Mouse (Mus musculus) MEL (cell line): Measurements from ENCODE around the gene Ube2z. TPM values are rescaled to one million over a fixed set of nuclear protein-coding genes. Genes with fewer than 3 reads are reported as not detected.

ENCODE experiments used
- DNase-seq: peaks from one replicate; pipeline ENCODE4 v3.0.0; 2011; ENCODE audit warnings: low read depth, low spot score
- H3K27ac ChIP-seq: 2 replicates; pipeline ENCODE4 v1.5.1; 2012; ENCODE audit warnings: low read depth, mild to moderate bottlenecking, control low read depth, low read length, moderate library complexity; ENCODE audit not compliant: control insufficient read depth
- H3K27me3 ChIP-seq, 2 experiments: fragments of 150-350 bp in 1 of 2; sonication (generic) in 1 of 2; 2 replicates each; pipeline ENCODE4 v1.6.1; 2012; ENCODE audit warnings: low read length in 2 of 2, mild to moderate bottlenecking in 2 of 2, improper control_type of control experiment in 1 of 2, moderate library complexity in 1 of 2; ENCODE audit not compliant: insufficient read depth in 2 of 2, control insufficient read depth in 1 of 2
- H3K36me3 ChIP-seq, 2 experiments: 2 replicates each; pipeline ENCODE4 v1.6.1; 2012 to 2014; ENCODE audit warnings: low read length in 2 of 2, improper control_type of control experiment in 1 of 2, inconsistent platforms in 1 of 2, mild to moderate bottlenecking in 1 of 2; ENCODE audit not compliant: insufficient read depth in 2 of 2, control insufficient read depth in 1 of 2
- H3K4me1 ChIP-seq, 2 experiments: fragments of 150-350 bp in 1 of 2; sonication (generic) in 1 of 2; 2 replicates each; pipeline ENCODE4 v1.6.1; 2012; ENCODE audit warnings: low read length in 2 of 2, improper control_type of control experiment in 1 of 2, mild to moderate bottlenecking in 1 of 2; ENCODE audit not compliant: insufficient read depth in 2 of 2, control insufficient read depth in 1 of 2
- H3K4me3 ChIP-seq, 2 experiments: fragments of 150-350 bp in 1 of 2; sonication (generic) in 1 of 2; 2 replicates each; pipeline ENCODE4 v1.5.1; 2012; ENCODE audit warnings: low read depth in 2 of 2, low read length in 2 of 2, mild to moderate bottlenecking in 2 of 2, moderate library complexity in 2 of 2, control low read depth in 1 of 2, improper control_type of control experiment in 1 of 2; ENCODE audit not compliant: control insufficient read depth in 1 of 2, insufficient read depth in 1 of 2
- H3K79me2 ChIP-seq: 2 replicates; pipeline ENCODE4 v1.6.1; 2012; ENCODE audit warnings: mild to moderate bottlenecking, low read length, moderate library complexity; ENCODE audit not compliant: control insufficient read depth, poor library complexity, insufficient read depth
- H3K9ac ChIP-seq: 2 replicates; pipeline ENCODE4 v1.6.1; 2012; ENCODE audit warnings: low read depth, mild to moderate bottlenecking, control low read depth, low read length, moderate library complexity; ENCODE audit not compliant: control insufficient read depth, poor library complexity, severe bottlenecking
- H3K9me3 ChIP-seq: fragments of 150-350 bp; sonication (generic); replicated peaks from 2 replicates; pipeline ENCODE4 v1.6.1; 2012; ENCODE audit warnings: mild to moderate bottlenecking, low read length, improper control_type of control experiment, moderate library complexity; ENCODE audit not compliant: insufficient read depth
- BHLHE40 ChIP-seq: IDR thresholded peaks from 2 replicates; pipeline ENCODE4 v1.6.1; 2012; ENCODE audit warnings: low read depth, mild to moderate bottlenecking, inconsistent platforms, low read length, improper control_type of control experiment, borderline replicate concordance
- CTCF ChIP-seq, 3 experiments: IDR thresholded peaks in 2 of 3; conservative IDR thresholded peaks in 1 of 3; 2 replicates each; pipeline ENCODE4 v1.5.1; 2011 to 2012; ENCODE audit warnings: low read length in 3 of 3, low read depth in 2 of 3, mild to moderate bottlenecking in 2 of 3, improper control_type of control experiment in 1 of 3, inconsistent platforms in 1 of 3, mixed read lengths in 1 of 3, moderate library complexity in 1 of 3; ENCODE audit not compliant: control insufficient read depth in 1 of 3, insufficient read depth in 1 of 3, poor library complexity in 1 of 3, severe bottlenecking in 1 of 3
- E2F4 ChIP-seq: IDR thresholded peaks from 2 replicates; pipeline ENCODE4 v1.6.1; 2011; ENCODE audit warnings: low read depth, low read length, improper control_type of control experiment, borderline replicate concordance
- EP300 ChIP-seq, 2 experiments: IDR thresholded peaks; 2 replicates each; pipeline ENCODE4 v1.6.1; 2011; ENCODE audit warnings: improper control_type of control experiment in 2 of 2, low read length in 2 of 2, low read depth in 1 of 2, mild to moderate bottlenecking in 1 of 2
- ETS1 ChIP-seq: IDR thresholded peaks from 2 replicates; pipeline ENCODE4 v1.6.1; 2012; ENCODE audit warnings: low read depth, mild to moderate bottlenecking, inconsistent platforms, low read length, improper control_type of control experiment, moderate library complexity
- JUND ChIP-seq: IDR thresholded peaks from 2 replicates; pipeline ENCODE4 v1.6.1; 2011; ENCODE audit warnings: low read depth, mild to moderate bottlenecking, improper control_type of control experiment, low read length
- MAFK ChIP-seq: IDR thresholded peaks from 2 replicates; pipeline ENCODE4 v1.6.1; 2011; ENCODE audit warnings: low read depth, mild to moderate bottlenecking, low read length, improper control_type of control experiment, borderline replicate concordance
- MAX ChIP-seq: IDR thresholded peaks from 2 replicates; pipeline ENCODE4 v1.6.1; 2011; ENCODE audit warnings: low read length, improper control_type of control experiment
- MXI1 ChIP-seq: IDR thresholded peaks from 2 replicates; pipeline ENCODE4 v1.6.1; 2011; ENCODE audit warnings: mild to moderate bottlenecking, low read depth, low read length, improper control_type of control experiment
- MYB ChIP-seq: IDR thresholded peaks from 2 replicates; pipeline ENCODE4 v1.6.1; 2011; ENCODE audit warnings: mild to moderate bottlenecking, low read depth, low read length, improper control_type of control experiment
- MYC ChIP-seq: IDR thresholded peaks from 2 replicates; pipeline ENCODE4 v1.6.1; 2011; ENCODE audit warnings: low read depth, mild to moderate bottlenecking, low read length, improper control_type of control experiment, moderate library complexity
- NELFE ChIP-seq: IDR thresholded peaks from 2 replicates; pipeline ENCODE4 v1.6.1; 2011; ENCODE audit warnings: low read depth, low read length, improper control_type of control experiment
- NRF1 ChIP-seq: IDR thresholded peaks from 2 replicates; pipeline ENCODE4 v1.6.1; 2014; ENCODE audit warnings: low read depth, mild to moderate bottlenecking, inconsistent platforms, low read length, improper control_type of control experiment, moderate library complexity; ENCODE audit not compliant: poor library complexity, insufficient read depth, severe bottlenecking
- POLR2AphosphoS2 ChIP-seq: IDR thresholded peaks from 2 replicates; pipeline ENCODE4 v1.6.1; 2011; ENCODE audit warnings: low read length, improper control_type of control experiment
- POLR2AphosphoS5 ChIP-seq: IDR thresholded peaks from 2 replicates; pipeline ENCODE4 v1.6.1; 2012; ENCODE audit warnings: low read depth, borderline replicate concordance, mild to moderate bottlenecking, inconsistent platforms, low read length, moderate library complexity, mixed read lengths
- TBP ChIP-seq: IDR thresholded peaks from 2 replicates; pipeline ENCODE4 v1.8.0; 2011; ENCODE audit warnings: low read depth, low read length, improper control_type of control experiment
- USF1 ChIP-seq: IDR thresholded peaks from 2 replicates; pipeline ENCODE4 v1.6.1; 2014; ENCODE audit warnings: low read depth, mild to moderate bottlenecking, inconsistent platforms, low read length, improper control_type of control experiment, moderate library complexity
- USF2 ChIP-seq, 2 experiments: IDR thresholded peaks; 2 replicates each; pipeline ENCODE4 v1.6.1; 2011 to 2012; ENCODE audit warnings: improper control_type of control experiment in 2 of 2, low read length in 2 of 2, borderline replicate concordance in 1 of 2, inconsistent platforms in 1 of 2, low read depth in 1 of 2, mild to moderate bottlenecking in 1 of 2; ENCODE audit not compliant: insufficient read depth in 1 of 2
- ZMIZ1 ChIP-seq: IDR thresholded peaks from 2 replicates; pipeline ENCODE4 v1.6.1; 2012; ENCODE audit warnings: low read depth, mild to moderate bottlenecking, inconsistent platforms, low read length, improper control_type of control experiment, moderate library complexity
- ZNF384 ChIP-seq: IDR thresholded peaks from 2 replicates; pipeline ENCODE4 v1.6.1; 2012; ENCODE audit warnings: low read depth, mild to moderate bottlenecking, inconsistent platforms, low read length, improper control_type of control experiment
- polyA plus RNA-seq, 2 experiments: library from polyadenylated mRNA; stranded (reverse) in 1 of 2; unstranded in 1 of 2; fragments of >175 nt in 1 of 2; fragments of >200 nt in 1 of 2; gene quantifications; 2 replicates each; pipeline versions ENCODE4 v1.2.1 to v1.2.4; 2012; ENCODE audit warnings: low replicate concordance in 2 of 2, low read depth in 1 of 2; ENCODE audit not compliant: insufficient read length in 2 of 2, insufficient read depth in 1 of 2, missing spikeins in 1 of 2
- total RNA-seq: library from RNA; depleted of rRNA; stranded (reverse); fragments of 300-350 nt; gene quantifications from 2 replicates; pipeline ENCODE4 v1.2.3, GENCODE M21; 2012

The Ube2z gene
- total and polyA plus RNA-seq, 3 experiments, result 56.8 to 58.5 TPM; not detected in 1

- no peak for TF ChIP-seq ETS1
- no peak for TF ChIP-seq BHLHE40
- peak in 2 of 3 experiments; percentile 27 to 32; a peak in 1 of 6 replicates for TF ChIP-seq CTCF (IDR thresholded peaks at IDR 0.05 in 2 of 3, conservative IDR thresholded peaks at IDR 0.05 in 1 of 3; ENCODE audit: control insufficient read depth in 1 of 3, insufficient read depth in 1 of 3, low read depth in 2 of 3, low read length in 3 of 3, poor library complexity in 1 of 3, severe bottlenecking in 1 of 3)
- Histone ChIP-seq H3K9ac (no peak overlapping the region), H3K4me1 (peaks cover 2 to 4% of the 10 kb centered on the region in 2 experiments; a peak in 1 of 4 replicates), H3K27ac (no peak overlapping the region), H3K79me2 (no peaks in the 10 kb centered on the region), H3K27me3 (peaks cover 0 to 6% of the 10 kb centered on the region in 2 experiments; a peak in 1 of 4 replicates), H3K36me3 (no peaks in the 10 kb centered on the region; a peak in 2 of 4 replicates), H3K9me3 (no peaks in the 10 kb centered on the region), H3K4me3 (no peak overlapping the region)
- DNase-seq, result no peak
Observed at GRCm38 (mm10) chr11:96087981-96088380, 22.8 kb upstream of the Ube2z start.

DNA sequence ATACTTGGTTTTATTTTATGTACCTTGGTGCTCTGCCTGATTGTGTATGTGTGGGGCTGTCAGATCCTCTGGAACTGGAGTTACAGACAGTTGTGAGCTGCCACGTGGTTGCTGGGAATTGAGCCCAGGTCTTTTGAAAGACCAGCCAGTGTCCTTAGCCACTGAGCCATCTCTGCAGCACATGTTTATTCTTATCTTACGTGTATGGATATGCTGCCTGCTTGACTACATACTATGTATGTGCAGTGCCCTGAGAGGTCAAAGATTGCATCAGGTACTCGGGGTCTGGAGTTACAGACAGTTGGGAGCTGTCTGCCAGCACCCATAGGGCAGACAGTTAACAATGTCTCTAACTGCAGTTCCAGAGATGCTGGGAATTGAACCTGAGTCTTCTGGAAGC is 17.5 kb upstream of the Ube2z start:
- DNase-seq, result peak; percentile 54
- H3K9me3 ChIP-seq, result no peaks in the 10 kb centered on the region
- no peak overlapping the region for H3K27ac ChIP-seq
- H3K4me1 ChIP-seq, result peaks cover 5 to 8% of the 10 kb centered on the region in 2 experiments; a peak in 2 of 4 replicates
- no peaks in the 10 kb centered on the region for H3K79me2 ChIP-seq
- peaks cover 0 to 6% of the 10 kb centered on the region in 2 experiments; a peak in 1 of 4 replicates for H3K27me3 ChIP-seq
- H3K4me3 ChIP-seq, result no peak overlapping the region; a peak in 1 of 4 replicates
- peaks cover 0 to 2% of the 10 kb centered on the region in 2 experiments; a peak in 2 of 4 replicates for H3K36me3 ChIP-seq
- TF ChIP-seq ZNF384 (0 out of 2 replicates have a peak, but pooled peaks have one; percentile 19), POLR2AphosphoS2 (no peak), USF2 (IDR thresholded peaks at IDR 0.05; ENCODE audit: borderline replicate concordance in 1 of 2, insufficient read depth in 1 of 2, low read depth in 1 of 2, low read length in 2 of 2) (0 out of 4 replicates have a peak, but pooled peaks of 1 of the 2 experiments have one; percentile 13), TBP (no peak), NRF1 (no peak), MAX (peak; percentile 72), MYC (peak; percentile 54; the same call in 1 of the 2 replicates), USF1 (peak; percentile 54; the same call in 1 of the 2 replicates), EP300 (IDR thresholded peaks at IDR 0.05; ENCODE audit: low read depth in 1 of 2, low read length in 2 of 2) (peak in 1 of 2 experiments; percentile 51; a peak in 1 of 4 replicates), MXI1 (peak; percentile 87)
- peak overlapping the region; percentile 17; the same call in 1 of the 2 replicates for H3K9ac ChIP-seq

GRCm38 (mm10) chr11:96080736-96081135 is 15.5 kb upstream of the Ube2z start:
- Histone ChIP-seq H3K4me3 (no peak overlapping the region), H3K27ac (no peak overlapping the region), H3K9ac (no peak overlapping the region), H3K79me2 (no peaks in the 10 kb centered on the region; the same call in 1 of the 2 replicates), H3K4me1 (peaks cover 5 to 14% of the 10 kb centered on the region in 2 experiments; a peak in 3 of 4 replicates), H3K27me3 (peaks cover 0 to 4% of the 10 kb centered on the region in 2 experiments; a peak in 1 of 4 replicates), H3K9me3 (no peaks in the 10 kb centered on the region), H3K36me3 (peaks cover 0 to 10% of the 10 kb centered on the region in 2 experiments; a peak in 2 of 4 replicates)
- TF ChIP-seq MAX (no peak), POLR2AphosphoS5 (no peak), JUND (no peak), NELFE (no peak), POLR2AphosphoS2 (no peak), MAFK (no peak), TBP (no peak), MYB (no peak), ZMIZ1 (no peak), CTCF (IDR thresholded peaks at IDR 0.05 in 2 of 3, conservative IDR thresholded peaks at IDR 0.05 in 1 of 3; ENCODE audit: control insufficient read depth in 1 of 3, insufficient read depth in 1 of 3, low read depth in 2 of 3, low read length in 3 of 3, poor library complexity in 1 of 3, severe bottlenecking in 1 of 3) (no peak), MYC (no peak), NRF1 (no peak), E2F4 (no peak)
- DNase-seq, result no peak
